Mouse (Mus musculus) C2C12 (cell line): ENCODE measurements at regions not wholly inside any gene's neighbourhood (a gene's known extent, or its start where the extent isn't known, plus 50 kb on each side); places are given as distances from the start of the nearest gene placed in this dataset.

Source experiments
- H3K27me3 ChIP-seq: one replicate; pipeline ENCODE4 v1.6.1; 2011; ENCODE audit not compliant: control insufficient read depth, insufficient read depth, insufficient read length
- H3K36me3 ChIP-seq: one replicate; pipeline ENCODE4 v1.6.1; 2011; ENCODE audit not compliant: control insufficient read depth, insufficient read depth
- H3K4me3 ChIP-seq: one replicate; pipeline ENCODE4 v1.5.1; 2011; ENCODE audit warnings: mild to moderate bottlenecking, control low read depth; ENCODE audit not compliant: poor library complexity, insufficient read depth, severe bottlenecking
- H3K79me2 ChIP-seq: one replicate; pipeline ENCODE4 v1.6.1; 2011; ENCODE audit not compliant: control insufficient read depth, insufficient read depth
- H3K79me3 ChIP-seq: one replicate; pipeline ENCODE4 v1.6.1; 2011; ENCODE audit warnings: low read depth, control low read depth
- H3ac ChIP-seq: one replicate; pipeline ENCODE3; 2011; ENCODE audit warnings: low read depth; ENCODE audit not compliant: control insufficient read depth, insufficient read length
- CEBPB ChIP-seq: IDR thresholded peaks from one replicate; pipeline ENCODE4 v1.6.1; 2011; ENCODE audit warnings: low read depth, mild to moderate bottlenecking, control low read depth, moderate library complexity
- CTCF ChIP-seq: IDR thresholded peaks from one replicate; pipeline ENCODE4 v1.5.1; 2011; ENCODE audit not compliant: control insufficient read depth, insufficient read depth, insufficient read length
- FOSL1 ChIP-seq: IDR thresholded peaks from one replicate; pipeline ENCODE4 v1.8.0; 2011; ENCODE audit warnings: mild to moderate bottlenecking, low read length; ENCODE audit not compliant: poor library complexity, insufficient read depth, severe bottlenecking
- MAX ChIP-seq: IDR thresholded peaks from one replicate; pipeline ENCODE4 v1.6.1; 2011; ENCODE audit warnings: mild to moderate bottlenecking, control low read depth
- MYOD1 ChIP-seq: IDR thresholded peaks from one replicate; pipeline ENCODE4 v1.6.1; 2011; ENCODE audit warnings: low read depth; ENCODE audit not compliant: control insufficient read depth, insufficient read length
- MYOG ChIP-seq: IDR thresholded peaks from one replicate; pipeline ENCODE4 v1.6.1; 2011; ENCODE audit not compliant: control insufficient read depth, insufficient read length; ENCODE audit errors: extremely low read depth
- USF1 ChIP-seq: IDR thresholded peaks from one replicate; pipeline ENCODE4 v1.6.1; 2011; ENCODE audit warnings: low read depth, mild to moderate bottlenecking, control low read depth, moderate library complexity

DNA sequence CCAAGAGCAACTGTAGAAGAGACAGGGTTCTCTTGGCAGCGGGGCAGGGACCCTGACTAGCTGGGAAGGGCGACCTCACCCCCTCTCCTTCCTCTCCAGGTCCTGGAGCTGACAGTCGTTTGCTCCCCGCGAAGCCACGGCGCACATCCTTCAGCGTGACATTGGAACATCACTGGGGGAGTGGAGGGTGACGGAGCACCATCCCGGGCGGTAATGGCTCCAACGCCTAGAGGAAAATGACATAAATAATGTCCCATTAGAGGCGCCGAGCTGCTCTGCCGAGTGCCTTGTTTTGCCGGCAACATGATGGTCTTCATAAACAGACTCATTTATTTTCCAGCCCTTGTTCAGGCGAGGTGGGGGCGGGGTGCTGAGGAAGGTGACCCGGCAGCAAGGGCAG, 62.3 kb upstream of the Ctnnbl1 start:
- TF ChIP-seq MAX = no peak
- TF ChIP-seq CTCF = no peak
- TF ChIP-seq MYOG = no peak
- TF ChIP-seq FOSL1 = no peak
- TF ChIP-seq MYOD1 = no peak
- TF ChIP-seq USF1 = no peak
- no peak for TF ChIP-seq CEBPB
- peaks cover 40% of the 10 kb centered on the region for H3K27me3 ChIP-seq
- no peak overlapping the region for H3ac ChIP-seq
- no peaks in the 10 kb centered on the region for H3K79me3 ChIP-seq
- H3K36me3 ChIP-seq = no peaks in the 10 kb centered on the region
- H3K4me3 ChIP-seq = no peak overlapping the region
- H3K79me2 ChIP-seq = no peaks in the 10 kb centered on the region

GRCm38 (mm10) chr2:157676396-157677176, 60.6 kb upstream of the Ctnnbl1 start:
- H3K4me3 ChIP-seq = no peak overlapping the region
- H3K27me3 ChIP-seq = peaks cover 37% of the 10 kb centered on the region
- H3K79me3 ChIP-seq = no peaks in the 10 kb centered on the region
- H3ac ChIP-seq = no peak overlapping the region
- no peaks in the 10 kb centered on the region for H3K36me3 ChIP-seq
- TF ChIP-seq MAX (no peak), CEBPB (no peak)
- no peaks in the 10 kb centered on the region for H3K79me2 ChIP-seq

DNA sequence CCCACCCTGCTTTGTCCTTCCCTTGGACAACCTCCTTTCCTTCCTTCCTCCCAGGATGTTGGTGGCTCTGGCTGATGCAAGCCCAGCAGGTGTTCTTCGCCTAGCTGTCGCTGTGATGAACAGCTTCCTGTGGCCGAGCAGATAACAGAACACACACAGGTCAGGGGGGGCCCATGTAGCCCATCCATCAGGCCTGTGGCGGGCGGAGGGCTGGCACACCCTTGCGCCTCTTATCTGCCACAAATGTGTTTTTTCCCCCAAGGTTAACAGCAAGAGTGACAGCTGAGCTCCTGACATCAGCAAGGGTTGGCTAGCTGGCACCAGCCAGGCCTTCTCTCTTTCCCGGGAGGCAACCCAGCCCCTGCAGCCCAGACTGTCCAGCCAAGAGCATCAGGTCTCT, 59.9 kb upstream of the Ctnnbl1 start:
- Histone ChIP-seq H3K79me3 (no peaks in the 10 kb centered on the region), H3K4me3 (no peak overlapping the region), H3K36me3 (no peaks in the 10 kb centered on the region), H3K27me3 (peaks cover 43% of the 10 kb centered on the region), H3ac (no peak overlapping the region), H3K79me2 (no peaks in the 10 kb centered on the region)
- no peak for TF ChIP-seq CTCF
- TF ChIP-seq MYOD1 = peak; percentile 37

- Histone ChIP-seq H3K79me3 (no peaks in the 10 kb centered on the region), H3K79me2 (no peaks in the 10 kb centered on the region), H3K27me3 (peaks cover 22% of the 10 kb centered on the region), H3K4me3 (no peak overlapping the region), H3K36me3 (no peaks in the 10 kb centered on the region), H3ac (no peak overlapping the region)
- no peak for TF ChIP-seq CEBPB
- TF ChIP-seq MYOD1 = no peak
- no peak for TF ChIP-seq CTCF
- no peak for TF ChIP-seq MAX
- no peak for TF ChIP-seq FOSL1
- TF ChIP-seq USF1 = no peak
Measured at GRCm38 (mm10) chr2:157681931-157682330, 55.3 kb upstream of the Ctnnbl1 start.
